Mouse (Mus musculus) right cerebral cortex, postnatal 4 days (tissue): ENCODE measurements around the gene Krt222.

Source experiments
- DNase-seq: peaks from one replicate; pipeline ENCODE4 v3.0.0-alpha.2; 2022

Krt222 gene

DNA sequence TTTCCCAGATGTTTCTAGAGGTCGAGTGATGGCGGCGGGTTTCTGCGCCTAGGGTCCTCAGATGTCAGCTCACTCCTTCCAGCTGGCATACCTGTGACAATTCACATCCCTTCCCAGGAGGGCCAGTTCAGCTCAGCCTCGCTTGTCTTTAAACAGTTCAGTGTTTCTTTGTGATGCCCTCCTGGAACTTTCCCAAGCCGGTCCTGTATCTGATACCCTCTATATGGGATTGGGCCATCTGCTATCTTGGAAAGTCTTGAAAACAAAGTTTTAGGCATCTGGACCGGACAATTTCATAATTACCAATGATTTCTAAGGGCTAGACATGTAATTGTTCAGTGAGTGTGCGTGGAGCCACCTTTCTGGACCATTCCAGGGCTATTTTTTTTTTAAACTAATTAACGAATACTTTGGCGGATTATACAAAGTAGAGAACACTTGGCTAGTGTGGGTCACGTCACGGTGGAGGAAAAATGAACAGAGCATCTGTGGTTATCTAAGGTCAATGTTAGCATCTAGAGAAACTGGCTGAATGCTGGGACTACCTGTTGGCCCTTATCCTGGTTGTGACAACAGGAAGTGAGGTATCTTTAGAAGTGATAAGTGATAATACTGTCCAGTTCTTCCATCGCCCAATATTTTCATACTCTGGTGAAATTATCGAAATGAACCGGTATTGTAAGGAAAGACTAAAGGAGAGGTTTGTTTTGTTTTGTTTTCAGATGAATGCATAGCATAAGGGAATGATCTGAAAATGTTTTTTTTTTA is 12.7 kb downstream of the Krt222 start:
- DNase-seq, result no peak

DNA sequence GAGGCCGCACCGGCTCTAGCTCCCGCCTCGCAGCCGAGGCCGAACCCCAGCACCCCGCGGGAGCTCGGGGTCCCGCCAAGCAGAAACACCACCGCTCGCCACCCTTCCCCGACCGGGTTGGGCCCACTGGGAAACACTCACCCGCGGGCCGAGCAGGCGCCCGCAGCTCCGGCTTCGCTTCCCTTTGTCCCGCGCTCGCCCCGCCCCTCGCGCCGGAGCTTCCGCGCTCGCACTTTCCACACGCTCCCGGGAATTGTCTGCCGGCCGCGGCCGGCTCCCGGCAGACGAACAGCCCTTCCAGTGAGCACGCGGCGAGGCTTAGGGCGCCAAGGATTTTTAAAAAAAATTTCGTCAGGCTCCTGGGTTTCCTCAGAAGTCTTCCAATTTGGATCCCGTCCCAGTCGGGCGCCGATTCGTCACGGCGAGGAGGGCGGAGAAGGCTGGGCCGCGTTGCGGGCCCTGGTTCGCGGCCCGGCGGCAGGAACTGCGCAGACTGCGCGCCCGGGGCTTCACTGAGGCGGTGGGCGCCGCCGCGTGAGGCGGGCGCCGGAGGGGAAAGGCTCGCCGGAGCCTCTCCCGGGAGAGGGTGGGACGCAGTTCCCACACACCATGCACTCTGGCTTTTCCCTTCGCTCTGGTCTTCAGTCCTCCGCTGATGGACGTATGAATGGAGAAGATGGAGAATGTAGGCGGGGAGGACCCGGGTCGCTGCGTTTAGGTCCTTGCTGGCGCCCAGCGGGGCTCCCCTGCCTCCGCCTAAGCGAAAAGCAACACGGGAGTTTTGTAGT is 13.4 kb downstream of the Krt222 start, which contains the start of gene Smarce1:
TSS of gene Smarce1 (minus strand) at position 757 of the 788 bp plus-strand sequence.
- peak; percentile 85 for DNase-seq

DNA sequence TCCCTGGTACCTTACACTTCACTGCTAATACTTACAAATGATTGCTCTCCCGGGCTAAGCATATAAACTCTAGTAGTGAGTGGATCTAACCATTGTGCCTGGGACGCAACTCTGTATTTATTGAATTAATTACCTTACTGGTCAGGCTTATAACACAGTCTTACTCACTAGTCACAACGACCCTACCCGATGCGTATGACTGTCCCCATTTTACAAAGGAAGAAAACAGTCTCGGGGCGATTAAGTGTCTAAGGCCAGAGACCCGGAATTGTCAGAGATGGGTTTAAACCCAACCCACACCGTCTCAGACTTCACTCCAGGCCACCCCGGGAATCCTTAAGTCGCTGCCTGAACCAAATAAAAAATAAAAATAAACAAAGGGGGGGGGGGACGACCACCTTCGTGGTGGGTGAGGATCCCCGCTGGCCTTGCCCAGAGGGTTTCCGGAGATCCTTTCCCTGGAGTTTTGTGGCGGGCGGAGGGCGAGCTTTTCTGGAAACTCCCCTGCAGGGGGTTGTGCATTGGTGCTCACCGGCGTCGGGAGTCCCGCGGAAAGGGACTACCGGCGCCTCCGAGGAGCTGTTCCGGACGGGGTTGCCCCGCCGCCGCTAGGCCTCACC is 14.1 kb downstream of the Krt222 start:
- DNase-seq, result no peak

DNA sequence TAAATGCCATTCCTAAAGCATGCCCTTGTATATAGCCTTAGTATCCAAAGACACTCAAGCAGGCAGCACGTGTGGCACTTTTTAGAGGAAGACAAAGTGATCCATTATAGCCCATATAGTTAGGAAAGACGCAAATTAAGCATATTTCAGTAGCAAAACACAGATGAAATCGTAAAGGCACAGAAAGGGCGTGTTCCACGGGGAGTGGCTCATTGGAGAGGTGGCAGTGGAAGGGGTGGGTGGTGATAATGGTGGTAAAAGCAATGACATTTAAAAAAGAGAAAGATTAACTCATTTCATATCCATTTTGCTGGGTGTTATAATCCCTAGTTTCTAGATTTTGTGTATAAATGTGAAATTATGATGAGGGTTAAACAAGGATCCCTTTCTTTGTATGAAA is 17.6 kb downstream of the Krt222 start:
- DNase-seq, result no peak

DNA sequence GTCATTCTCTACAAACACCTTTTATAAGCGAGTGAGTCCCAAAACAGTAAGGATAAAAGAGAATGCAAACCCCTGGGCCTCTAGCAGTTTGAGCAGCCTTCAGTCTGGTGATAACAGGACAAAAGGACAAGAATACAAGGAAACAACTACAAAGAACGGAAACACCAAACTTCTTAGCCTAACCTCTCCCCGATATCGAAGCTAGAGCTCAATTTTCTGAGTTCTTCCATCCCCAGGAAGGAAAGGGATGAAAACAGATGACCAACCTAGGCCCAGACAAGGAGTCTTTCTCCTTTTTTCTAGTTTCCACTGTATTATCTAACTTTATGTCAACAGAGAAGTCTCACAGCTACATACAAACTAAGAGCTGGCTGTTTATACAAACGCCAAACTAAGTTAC is 20.6 kb downstream of the Krt222 start:
- DNase-seq, result no peak

DNA sequence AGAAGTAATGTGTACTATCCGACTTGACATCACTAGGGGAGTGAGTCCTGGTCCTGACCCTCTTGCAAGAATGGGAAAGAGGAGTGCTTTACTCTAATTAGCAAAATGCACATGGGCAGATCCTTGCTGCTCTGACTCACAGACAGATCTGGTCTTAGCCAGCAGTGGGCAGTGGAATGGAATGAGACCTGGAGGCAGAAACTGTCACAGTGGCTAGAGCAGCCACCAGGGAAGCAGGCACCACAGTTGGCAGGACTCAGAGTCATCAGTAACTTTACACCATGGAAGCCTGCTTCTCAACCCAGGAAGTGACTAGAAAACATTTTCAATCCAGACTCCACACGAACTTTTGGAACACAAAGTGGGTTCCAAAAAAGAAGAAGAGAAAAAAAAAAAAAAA is 22.1 kb downstream of the Krt222 start:
- DNase-seq, result no peak

DNA sequence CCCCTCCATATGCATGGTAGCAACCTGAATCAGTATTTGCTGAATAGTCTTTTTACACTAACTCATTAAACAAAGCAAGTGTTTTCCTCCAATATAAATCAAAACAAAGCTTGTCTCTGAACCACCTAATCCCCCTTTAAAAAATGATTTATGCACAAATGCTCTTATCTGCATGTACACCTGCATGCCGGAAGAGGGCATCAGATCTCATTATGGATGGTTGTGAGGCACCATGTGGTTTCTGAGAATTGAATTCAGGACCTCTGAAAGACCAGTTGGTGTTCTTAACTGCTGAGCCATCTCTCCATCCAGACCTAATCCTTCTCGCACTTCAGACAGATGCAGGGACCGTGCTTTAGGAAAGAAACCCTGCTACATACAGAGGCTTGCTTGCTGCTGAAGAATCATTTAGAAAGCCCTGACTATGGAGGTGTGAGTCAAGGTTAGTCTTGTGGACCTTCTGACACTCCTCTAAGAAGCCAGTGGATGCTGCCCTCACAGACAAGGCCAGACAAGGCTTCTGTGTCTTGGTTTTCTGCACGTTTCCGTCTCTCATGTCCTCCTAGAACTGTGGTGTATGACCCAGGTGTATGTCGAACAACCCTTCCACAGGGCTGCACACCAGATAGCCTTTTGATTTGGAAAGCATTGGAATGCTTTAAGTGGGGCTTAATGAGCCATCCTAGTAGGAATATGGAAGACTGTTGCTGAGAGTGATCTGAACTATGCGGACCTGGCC is 26.5 kb downstream of the Krt222 start:
- DNase-seq, result no peak

DNA sequence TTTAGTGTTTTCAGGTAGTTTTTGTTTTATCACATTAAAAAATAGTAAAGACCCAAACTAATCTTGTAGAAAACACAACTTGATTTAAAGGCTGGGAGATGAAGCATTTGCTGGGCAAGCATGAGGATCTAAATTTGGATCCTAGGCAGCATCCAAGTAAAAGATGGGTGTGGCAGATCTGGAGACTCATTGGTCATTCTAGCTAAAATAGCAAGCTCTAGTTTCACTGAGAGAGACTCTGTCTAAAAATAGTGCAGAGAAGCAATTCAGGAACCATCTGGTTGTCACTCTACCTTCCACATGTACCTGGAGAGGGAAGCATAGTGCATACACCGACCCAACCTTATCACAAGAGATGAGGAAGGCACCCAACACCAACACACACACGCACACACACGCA is 27.7 kb downstream of the Krt222 start:
- DNase-seq, result no peak

DNA sequence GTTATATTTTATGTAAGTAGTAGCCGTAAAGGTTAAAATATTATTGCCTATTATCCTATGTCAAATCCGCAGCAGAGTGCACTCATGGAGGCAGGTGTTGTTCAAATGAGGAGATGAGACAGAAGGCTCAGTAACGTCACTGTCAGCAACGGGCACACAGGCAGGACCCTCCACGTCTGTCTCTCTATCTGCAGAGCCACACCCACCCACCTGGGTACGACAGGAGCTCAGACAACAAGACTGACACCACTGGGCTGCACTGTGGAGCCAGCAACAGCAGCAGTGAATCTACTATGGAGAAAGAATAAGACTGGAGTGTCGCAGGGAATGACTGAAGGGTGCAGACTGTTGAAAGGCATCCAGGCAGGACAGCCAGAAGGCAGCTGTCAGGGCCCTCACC is 31.2 kb downstream of the Krt222 start:
- DNase-seq, result no peak

DNA sequence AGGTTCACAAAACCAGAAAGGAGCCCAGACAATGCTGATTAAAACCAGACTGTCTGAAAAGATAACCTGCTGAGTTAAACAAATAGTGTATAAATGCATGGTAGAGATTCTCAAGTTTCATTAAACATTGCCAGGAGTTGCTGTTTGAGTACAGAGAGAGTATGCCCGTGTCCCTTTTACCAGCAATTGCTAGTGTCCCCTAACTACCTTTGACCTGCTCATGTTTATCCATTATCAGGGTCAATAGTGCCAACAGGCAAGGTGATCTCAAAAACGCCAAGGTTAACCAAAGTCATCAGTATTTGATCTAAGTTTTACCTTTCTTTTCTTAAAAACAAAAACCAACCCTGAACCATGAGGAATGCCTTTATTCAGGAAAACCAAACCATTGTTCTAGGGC is 31.9 kb downstream of the Krt222 start:
- no peak for DNase-seq

DNA sequence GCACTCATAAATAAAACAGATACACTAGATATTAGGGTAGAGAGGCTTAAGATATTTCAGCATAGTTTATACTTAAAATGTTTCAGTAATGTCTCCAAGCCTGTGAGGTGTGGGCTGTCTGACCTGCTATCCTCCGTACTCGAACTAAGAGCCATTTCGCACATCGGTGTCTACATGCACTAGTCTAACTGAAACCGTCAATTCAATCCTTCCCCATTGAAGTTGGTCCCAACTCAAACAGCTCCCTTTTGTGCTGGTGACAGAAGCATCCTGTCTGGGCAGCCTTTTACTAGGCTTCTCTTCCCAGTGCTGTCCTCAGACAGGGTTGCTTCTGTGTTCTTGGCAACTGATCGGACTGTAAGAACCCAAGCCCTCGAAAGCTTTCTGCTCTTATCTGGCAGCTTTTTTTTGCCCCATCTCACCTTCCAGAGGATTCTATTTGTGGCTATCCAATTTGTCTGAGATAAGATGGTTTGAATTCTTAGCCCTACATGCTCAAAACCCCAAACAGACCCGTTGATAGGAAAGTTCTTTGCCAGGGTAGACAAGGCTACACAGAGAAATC is 35.7 kb downstream of the Krt222 start:
- DNase-seq, result no peak

DNA sequence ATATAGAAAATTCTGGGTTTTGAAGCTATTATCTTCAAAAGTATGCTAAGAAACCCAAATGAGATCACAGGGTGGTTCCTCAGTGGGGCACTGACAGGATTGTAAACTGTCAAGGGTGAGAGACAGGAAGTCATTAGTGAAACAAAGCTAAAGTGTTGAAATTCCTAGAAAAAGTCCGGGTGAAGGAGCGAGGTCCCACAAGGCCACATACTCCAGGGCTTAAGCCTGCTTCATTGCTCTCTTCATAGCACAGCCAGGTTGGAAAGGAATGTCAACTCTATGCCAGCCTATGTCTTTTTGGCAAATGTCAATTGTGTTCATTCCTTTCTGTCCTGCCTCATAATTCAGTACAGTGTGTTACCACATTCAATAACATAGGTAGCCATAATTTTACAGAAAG is 36.4 kb downstream of the Krt222 start:
- no peak for DNase-seq

DNA sequence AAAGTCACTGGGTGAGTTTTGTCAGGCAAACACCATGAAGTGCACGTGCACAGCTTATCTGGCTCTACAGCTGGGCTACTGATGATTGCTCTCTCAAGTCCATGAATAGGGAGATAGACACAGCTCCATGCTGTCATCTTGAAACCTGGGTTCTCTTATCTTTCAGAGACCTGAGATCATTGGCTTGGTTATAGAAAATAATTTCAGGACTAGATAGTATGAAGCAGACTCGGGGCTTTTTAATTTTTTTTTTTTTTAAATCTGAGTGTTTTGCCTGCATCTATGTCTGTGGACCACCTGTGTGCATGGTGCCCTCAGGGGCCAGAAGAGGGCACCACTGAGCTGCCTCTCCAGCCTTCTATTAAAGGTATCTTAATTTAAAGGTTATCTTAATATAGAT is 36.9 kb downstream of the Krt222 start:
- peak; percentile 42 for DNase-seq

DNA sequence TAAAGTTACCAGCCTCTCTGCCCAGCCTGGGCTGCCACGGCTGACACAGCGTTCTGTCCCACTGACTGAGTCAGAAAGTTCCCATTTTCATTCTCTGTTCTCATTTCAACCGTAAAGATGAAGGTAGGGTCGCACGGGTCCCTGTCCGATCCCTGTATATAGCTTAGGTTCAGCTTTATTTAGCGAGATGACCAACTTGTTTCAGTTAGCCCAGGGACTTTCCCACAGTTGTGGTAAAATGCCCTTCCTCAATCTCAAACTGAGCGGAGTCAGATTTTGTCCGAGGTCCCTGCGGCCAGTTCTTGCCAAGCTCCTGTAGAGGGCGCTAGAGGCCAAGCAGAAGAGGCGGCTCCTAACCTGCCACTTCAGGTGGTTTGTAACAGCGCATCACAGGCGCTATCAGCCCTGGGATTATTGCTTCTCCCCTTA is 54.7 kb downstream of the Krt222 start:
- DNase-seq, result peak; percentile 41

DNA sequence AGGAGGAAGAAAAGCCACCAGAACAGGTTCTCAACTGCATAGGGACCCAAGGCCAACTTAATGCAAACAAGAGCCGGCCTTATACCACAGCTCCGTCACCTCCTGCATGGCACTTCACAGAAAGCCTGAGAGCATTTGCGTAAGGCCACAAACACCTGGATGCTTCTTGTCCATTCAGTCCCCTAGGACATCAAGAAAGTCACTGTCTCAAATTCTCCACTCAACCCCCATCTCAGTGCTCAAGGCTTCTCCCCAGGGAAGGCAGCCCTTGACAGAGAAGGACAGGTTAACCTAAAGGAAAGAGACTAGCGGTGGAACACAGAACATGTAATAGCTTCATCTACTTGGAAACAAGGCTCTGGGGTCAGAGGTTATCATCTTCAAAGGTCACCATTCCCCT is 56.5 kb downstream of the Krt222 start:
- no peak for DNase-seq

DNA sequence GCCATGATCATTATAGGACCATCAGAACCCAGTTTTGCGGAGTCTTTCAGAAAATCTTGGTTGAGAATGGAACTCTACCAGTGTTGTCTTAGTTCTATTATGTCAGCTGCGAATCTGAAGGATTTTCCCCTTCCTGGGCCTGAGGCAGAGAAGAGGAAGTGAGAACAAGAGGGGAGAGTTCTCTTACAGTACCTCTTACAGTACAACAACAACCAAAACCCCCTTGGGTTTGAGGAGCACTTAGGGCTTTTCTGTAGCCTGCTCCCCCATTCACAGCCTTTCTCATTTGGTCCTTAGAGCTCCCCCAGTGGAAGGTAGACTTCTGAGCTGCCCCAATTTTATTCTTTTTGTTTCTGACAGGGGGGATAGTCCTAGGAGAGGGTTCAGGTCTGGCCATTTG is 57.0 kb downstream of the Krt222 start:
- no peak for DNase-seq
